Mouse (Mus musculus): ENCODE data around the gene Sag. TPM values are rescaled to one million over a fixed set of nuclear protein-coding genes. Genes with fewer than 3 reads are reported as not detected.
"Not testable (repeated sequence)": the region's sequence is repeated elsewhere in the genome, so short reads cannot be mapped to it uniquely, and the experiment has no call there.

Sag gene
- polyA plus RNA-seq, 1 experiment, result 0.39 TPM

DNA sequence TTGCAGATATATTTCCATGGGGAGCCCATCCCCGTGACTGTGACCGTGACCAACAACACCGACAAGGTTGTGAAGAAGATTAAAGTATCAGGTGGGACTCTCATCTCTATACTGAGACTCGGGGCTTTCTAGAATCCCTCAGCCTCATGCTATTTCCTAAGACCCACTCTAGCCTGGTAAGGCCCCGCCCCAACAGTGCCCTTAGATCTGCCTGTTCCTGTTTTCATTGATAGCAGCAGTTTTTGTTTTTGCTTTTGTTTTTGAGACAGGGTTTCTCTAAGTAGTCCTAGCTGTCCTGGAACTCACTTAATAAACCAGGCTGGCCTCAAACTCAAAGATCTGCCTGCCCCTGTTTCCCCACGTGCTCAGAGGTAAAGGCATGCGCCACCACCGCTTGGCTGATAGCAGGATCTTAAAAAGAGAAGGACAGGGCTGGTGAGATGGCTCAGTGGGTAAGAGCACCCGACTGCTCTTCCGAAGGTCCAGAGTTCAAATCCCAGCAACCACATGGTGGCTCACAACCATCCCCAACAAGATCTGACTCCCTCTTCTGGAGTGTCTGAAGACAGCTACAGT lies 21.0 kb downstream of the Sag start:
- DNase-seq (ENCODE audit: low spot score), result no peak

DNA sequence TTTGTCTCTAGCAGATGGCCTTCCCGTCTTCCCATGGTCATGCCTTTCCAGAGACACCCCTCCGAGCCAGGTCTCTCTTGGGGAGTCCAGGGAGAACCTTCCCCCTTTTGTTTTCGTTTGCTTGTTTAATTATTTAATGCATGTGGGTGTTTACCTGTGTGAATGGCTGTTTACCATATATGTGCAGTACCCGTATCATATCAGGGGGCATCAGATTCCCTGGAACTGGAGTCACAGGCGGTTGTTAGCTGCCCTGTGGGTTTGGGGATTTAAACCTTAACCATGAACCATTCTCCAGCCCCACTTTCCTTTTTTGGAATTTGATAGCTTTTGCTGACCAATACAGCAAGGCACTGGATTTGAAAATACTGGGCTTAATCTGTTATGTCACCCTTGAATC lies 21.8 kb downstream of the Sag start:
- no peak for DNase-seq (ENCODE audit: low spot score)

DNA sequence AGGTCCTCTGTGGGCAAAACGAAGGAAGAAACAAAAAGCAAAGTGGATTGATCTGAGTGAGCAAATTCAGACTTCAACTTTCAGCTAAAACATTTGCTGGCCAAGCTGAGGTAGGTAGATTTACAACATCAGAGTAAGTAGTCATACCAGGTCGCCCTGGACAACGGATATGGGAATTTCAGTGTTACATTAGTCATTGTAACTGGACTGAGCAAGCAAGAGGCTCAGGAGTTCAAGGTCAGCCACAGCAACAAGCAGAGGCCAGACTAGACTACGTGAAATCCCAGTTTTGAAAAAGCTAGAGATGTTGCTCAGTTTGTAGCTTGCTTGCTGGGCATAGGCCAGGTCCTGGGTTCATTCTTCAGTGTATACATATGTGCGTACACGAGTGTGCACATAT lies 22.5 kb downstream of the Sag start:
- DNase-seq (ENCODE audit: low spot score), result no peak

DNA sequence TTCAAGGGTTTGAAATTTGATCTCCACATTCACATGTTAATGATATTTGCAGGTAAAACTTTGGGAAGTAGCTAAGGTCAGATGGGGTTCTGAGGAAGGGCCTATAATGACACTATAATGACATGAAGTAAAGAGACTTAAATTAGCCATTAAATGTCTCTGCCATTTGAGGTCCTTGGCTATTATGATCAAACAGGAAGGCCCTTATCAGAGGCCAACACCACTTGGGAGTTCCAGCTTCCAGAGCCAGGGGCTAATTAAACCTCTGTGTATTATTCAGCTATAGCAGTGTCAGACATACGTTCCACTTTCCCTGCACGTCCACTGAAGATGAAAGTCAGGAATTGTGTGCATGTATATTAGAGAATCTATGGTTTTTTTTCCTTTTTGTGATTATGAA lies 23.0 kb downstream of the Sag start:
- no peak for DNase-seq (ENCODE audit: low spot score)

DNA sequence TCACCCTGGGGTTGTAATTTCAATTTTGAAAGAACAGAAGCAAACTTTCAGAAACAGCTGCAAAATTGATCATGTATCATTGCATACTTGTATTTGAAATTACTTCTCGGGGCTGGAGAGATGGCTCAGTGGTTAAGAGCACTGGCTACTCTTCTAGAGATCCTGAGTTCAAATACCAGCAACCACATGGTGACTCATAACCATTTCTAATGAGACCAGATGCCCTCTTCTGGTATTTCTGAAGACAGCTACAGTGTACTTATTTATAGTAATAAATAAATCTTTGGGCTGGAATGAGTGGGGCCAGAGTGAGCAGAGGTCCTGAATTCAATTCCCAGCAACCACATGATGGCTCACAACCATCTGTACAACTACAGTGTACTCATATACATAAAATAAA lies 24.0 kb downstream of the Sag start:
- not testable (repeated sequence) for DNase-seq (ENCODE audit: low spot score)

DNA sequence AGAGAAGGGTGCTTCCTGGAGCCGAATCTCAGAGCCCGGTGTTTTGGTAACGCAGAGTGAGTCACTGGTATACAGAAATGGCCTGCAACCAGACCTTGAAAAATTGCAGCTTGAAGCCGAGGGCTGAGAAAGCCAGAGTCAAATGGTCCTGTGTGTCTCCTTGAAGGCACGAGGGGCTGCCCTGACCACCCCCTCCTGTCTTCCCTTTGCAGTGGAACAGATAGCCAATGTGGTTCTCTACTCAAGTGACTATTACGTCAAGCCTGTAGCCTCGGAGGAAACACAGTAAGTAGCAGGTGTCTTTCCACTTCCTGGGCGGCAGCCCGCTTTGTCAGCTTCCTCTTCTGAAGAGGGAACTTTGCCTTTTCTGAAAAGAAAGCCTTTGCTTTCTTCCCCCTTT lies 24.7 kb downstream of the Sag start:
- no peak for DNase-seq (ENCODE audit: low spot score)

DNA sequence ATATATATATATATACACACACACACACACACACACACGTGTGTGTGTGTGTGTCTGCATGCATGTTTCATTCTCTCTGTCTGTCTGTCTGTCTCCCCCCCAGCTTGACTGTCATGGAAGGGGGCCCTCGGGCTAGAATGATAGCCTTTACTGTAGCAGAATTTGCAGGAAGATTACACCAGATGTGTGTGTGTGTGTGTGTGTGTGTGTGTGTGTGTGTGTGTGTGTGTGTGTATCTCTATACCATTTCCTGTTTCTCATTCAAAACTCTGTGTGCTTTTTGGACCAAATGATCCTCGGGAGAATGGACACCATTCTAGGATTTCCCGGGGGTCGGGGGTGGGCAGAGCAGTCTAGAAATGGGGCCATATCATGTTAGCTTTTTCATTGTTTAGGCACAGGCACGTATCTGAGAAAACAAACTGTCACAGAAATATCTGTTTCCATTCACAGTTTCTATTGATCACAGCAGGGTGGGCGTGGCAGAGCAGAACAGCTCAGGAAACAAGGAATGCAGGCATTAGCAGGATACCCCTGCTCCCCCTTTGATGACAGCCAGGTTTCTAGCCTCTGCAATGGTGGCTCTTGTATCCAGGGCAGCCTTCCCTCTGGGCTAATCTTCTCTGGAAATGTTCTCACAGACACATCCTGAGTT lies 25.6 kb downstream of the Sag start:
- no peak for DNase-seq (ENCODE audit: low spot score)

DNA sequence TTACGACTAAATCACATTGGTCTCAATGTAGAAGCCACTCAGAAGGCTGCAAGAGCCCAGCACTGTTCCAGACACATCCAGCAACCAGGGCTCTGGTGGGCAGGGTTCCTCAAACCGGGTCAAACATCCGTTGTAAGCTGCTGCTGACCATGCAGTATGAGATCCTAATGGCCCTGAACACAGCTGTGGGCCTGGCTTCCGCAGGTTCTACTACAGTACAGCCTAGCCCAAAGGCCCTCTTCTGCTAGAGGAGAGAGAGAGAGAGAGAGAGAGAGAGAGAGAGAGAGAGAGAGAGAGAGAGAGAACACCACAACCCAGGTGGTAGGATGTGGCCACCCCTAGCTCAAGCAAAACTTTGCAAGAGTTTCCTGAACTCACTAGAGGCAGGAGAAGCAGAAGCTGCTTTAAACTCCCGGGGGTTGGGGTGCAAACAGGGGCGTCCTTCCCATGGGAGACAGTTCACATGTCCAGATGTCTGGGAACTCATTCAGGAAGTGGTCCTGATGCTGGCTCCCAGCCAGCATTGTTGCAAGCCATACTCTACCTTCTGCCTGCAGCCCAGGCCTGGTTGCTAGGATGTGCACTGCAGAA lies 26.2 kb downstream of the Sag start:
- DNase-seq (ENCODE audit: low spot score), result no peak

DNA sequence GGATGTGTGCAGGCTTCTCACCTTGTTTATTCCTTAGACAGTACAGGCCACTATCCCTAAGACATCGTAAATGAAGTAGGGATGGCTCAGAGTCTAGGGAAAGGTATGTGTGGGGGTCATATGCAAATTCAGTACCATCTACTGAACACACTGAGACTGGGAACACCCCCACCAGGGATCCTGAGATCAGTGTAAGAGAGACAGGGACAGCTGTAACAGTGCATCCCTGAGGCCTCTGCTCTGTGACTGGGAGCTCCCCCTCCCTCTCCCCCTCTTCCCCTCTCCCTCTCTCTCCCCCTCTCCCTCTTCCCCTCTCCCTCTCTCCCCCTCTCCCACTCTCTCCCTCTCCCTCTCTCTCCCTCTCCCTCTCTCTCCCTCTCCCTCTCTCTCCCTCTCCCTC lies 33.0 kb downstream of the Sag start:
- DNase-seq (ENCODE audit: low spot score), result no peak

DNA sequence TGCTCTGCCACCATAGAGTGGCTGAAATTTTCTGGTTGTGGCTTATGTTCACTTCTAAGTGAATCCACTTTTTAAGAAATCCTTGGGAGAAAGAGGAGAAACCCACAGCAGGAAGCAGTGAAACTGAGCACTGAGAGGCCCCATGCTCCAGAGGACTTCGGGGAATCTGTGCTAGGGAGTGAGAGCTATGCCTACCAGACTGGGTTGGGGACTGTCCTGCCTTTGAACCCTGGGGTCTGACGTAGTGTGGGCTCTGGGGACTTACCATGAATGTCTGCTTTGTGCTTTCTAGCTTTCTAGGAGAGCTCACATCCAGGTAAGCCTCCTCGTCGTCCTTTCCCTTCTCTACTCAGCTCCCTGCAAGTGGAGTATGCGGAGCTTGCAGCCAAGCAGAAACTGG lies 33.5 kb downstream of the Sag start:
- DNase-seq (ENCODE audit: low spot score), result no peak

DNA sequence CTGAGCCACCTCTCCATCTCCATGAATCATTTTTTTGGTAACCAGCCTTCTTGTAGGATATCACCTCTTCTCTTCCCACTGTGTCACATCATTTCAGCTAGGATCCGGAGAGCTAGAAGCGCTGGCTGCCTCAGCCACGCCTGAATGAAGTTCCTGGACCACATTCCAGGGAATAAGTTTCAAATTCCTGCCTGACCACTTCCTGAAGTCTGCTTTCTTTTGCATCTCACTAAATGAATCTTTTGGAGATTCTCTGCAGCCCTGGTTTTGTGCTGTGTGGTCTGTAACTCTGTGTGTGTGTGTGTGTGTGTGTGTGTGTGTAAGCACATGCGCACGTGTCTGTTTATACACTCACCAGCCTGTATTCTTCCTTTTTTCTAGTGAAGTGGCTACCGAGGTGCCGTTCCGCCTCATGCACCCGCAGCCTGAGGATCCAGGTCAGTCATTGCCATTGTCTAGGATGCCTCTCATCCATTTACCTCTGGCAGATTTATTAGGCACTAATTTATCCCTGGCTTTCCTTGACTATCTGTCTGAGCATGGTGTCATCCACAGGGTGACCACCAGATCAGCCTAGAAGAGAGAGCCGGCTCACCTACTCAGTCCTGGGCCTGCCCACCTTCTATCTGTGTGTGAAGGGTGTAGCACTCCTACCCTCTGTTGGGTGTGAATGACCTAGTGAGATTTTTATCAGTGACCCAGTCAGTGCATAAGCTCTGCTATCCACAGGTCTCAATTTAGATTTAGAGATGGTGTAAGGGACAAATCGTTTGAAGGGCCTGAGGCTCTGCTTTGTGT lies 37.1 kb downstream of the Sag start:
- DNase-seq (ENCODE audit: low spot score), result no peak

DNA sequence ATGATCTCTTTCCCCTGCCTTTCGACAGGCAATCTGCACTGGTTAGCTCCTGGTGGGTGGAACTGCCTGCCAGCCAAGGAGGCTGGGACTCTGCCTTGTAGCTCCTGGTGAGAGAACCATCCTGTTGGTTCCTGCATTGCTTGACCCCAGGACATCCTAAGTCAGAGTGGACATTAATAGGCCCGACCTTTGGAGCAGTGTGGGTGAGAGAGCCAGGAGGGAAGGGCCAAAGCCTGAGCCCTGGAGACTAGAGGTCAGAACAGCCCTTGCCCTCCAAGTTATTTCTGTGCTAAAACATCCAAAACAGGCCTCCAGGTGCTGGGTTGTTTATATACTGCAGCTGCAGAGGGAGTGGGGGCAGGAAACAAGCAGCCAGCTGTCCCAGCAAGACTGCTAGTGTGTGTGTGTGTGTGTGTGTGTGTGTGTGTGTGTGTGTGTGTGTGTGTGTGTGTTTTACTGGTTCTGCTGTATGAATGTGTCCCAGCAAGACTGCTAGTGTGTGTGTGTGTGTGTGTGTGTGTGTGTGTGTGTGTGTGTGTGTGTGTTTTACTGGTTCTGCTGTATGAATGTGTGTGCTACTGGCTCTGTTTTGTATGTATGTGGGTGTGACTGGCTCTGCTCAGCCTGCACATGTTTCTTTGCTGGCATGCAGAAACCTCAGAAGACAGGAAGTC lies 43.5 kb downstream of the Sag start:
- no peak for DNase-seq (ENCODE audit: low spot score)

DNA sequence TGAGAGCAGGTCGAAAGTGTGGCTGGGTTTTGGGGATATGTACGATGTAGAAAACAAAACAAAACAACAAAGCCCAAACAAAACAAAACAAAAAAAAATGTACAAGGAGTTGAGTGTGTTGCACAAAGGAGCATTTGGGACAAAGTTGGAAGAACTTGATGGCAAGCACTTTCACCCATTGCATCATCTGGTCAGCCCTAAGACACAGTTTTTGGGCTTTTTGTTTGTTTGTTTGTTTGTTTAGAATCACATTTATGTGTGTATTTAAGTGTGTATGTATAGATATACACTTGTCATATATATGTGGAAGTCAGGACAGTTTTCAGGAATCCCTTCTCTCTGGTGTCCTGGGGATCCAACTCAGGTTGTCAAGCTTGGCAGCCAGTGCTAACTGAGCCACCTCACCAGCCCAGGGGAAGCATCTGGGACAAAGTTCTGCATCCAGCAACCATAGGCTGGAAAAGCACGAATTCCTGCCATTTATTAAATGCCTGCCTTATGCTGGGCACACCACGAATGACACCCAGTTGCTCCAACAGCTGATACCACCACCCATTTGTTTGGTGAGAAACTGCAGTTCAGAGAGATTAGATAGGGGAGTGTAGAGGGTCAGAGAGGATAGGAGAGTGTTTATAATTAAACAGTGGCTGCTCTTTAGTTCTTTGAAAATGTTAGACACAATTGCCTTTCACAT lies 44.1 kb downstream of the Sag start:
- no peak for DNase-seq (ENCODE audit: low spot score)

DNA sequence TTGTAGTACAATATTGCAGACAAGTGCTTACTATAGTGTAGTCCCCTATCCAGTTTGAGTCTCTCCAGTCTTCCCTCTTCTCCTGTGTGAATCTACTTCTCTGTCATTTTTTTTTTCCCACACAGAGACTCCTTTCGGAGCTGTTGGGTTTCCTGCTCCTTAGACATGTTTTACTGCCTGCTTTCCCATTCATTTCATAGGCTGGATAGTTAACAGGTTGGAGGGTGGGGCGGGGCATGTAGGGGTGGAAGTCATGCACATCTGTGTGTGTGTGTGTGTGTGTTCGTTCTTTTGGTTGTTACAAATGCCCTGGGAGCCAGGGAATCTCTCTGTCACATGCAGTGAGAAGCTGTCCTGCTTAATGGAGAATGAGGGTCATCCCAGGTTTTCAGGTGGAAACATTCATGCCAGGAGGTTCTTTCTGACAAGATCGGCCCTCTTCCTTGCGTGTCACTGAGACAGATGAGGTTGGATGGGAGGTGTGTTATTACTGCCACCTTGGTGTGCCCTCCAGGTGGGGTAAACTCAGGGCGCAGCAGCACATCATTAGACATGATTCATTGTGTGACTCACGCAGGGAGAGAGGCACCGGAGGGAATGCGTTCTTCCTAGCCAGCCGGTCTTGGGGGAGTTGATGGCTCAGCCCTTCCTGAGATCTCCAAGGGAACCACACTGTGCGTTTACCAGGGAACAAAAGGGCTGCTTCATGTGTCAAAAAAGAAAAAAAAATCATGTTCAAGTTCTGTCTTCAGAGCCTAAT lies 44.9 kb downstream of the Sag start:
- DNase-seq (ENCODE audit: low spot score), result no peak

DNA sequence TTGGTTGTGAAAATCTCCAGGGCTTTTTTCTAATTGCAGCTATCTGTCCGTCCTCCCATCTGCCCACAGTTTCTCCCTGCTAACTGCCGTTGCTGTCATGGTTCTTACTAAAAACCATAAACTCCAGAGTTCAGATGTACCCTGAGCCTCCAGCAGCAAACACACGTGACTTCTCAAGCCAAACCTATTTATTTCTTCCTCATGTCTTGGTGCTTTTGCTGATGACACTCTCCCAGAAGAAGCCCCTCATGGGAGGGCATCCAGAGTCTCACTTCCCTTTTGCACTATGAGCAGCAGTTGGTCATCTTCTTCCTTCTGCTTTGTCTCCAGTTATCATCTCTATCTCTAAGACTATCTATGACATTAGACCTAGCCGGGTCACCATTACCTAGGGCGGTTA lies 45.8 kb downstream of the Sag start:
- DNase-seq (ENCODE audit: low spot score), result no peak

DNA sequence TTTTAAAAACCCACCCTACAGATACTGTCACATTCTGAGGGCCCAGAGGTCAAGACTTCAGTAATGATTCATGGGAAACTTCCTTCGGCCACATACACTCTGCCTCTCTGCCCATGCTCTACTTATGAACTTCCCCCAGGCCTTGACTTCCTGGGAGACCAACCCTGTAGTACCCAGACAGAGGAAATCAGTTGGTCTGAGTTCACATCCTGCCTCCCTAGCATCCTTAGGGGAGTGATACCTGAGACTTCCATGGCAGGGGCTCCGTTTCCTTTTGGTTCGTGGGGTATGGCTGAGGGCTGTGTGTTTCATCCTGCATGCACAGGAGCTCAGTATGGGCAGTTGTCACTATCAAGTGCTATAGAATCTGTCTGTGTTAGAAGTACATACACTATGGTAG lies 47.9 kb downstream of the Sag start:
- DNase-seq (ENCODE audit: low spot score), result no peak

DNA sequence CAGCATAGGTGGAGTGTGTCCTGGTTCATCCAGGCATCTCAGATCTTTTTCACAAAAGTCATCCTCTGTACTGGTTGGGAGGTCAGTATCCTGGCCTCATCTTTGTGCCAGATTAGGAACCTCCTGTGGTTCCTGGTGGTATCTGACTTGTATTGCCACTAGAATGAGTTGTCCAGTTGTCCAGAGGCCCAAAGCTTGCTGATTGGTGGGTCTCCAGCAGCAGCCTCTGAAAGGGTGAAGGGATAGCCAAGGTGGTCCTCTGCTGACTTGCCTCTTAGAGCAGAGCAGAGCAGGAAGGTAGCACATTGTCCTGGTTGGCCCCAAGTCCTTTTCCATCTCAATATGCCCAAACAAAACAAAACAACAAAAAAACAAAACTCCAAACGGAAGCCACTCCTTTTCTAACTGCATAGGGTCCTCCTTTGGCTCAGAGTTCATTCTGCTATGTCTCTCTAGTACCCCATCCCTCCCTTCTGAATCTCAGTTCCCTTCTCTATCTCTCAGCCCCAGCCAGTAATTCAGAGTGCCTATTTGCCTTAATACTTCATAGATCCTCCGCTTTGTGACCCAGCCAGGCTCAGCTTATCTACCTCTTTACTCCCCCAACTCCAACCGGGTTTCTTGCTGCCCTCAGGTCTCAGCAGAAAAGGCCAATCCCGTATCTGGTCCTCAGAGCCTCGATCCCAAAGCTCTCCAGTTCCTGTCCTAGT lies 48.8 kb downstream of the Sag start:
- no peak for DNase-seq (ENCODE audit: low spot score)

DNA sequence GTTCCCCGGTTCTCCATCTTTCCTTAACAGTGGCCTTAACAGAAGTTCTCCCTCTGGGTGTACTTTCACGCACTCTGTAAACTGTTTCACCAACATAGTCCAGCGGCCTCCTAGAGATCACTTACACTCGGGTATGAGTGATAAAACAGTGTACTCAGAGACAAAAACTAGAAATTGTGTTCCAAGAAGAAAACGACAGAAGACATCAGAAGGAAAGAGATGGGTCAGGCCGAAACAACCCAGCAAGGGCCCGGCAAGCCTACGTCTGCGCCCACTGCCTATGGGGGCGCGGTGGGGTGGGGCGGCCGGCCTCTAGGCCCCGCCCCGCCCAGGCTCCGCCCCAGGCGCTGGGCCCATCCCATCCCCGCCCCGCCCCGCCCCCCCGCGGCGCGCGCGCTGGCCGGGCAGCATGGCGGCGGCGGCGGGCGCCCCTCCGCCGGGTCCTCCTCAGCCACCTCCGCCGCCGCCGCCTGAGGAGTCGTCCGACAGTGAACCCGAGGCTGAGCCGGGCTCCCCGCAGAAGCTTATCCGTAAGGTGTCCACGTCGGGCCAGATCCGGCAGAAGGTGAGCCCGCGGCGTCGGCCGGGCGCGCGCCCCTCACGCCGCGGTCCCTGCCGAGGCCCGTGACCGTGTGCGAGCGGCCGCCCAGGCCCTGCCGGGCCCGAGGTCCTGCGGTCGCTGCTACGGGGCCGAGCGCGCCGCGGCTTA lies 49.6 kb downstream of the Sag start, which contains the start of gene Dgkd:
Gene Dgkd, plus strand, starts transcription at position 396 of the 709 bp plus-strand sequence.
- peak; percentile 58 for DNase-seq (ENCODE audit: low spot score)

DNA sequence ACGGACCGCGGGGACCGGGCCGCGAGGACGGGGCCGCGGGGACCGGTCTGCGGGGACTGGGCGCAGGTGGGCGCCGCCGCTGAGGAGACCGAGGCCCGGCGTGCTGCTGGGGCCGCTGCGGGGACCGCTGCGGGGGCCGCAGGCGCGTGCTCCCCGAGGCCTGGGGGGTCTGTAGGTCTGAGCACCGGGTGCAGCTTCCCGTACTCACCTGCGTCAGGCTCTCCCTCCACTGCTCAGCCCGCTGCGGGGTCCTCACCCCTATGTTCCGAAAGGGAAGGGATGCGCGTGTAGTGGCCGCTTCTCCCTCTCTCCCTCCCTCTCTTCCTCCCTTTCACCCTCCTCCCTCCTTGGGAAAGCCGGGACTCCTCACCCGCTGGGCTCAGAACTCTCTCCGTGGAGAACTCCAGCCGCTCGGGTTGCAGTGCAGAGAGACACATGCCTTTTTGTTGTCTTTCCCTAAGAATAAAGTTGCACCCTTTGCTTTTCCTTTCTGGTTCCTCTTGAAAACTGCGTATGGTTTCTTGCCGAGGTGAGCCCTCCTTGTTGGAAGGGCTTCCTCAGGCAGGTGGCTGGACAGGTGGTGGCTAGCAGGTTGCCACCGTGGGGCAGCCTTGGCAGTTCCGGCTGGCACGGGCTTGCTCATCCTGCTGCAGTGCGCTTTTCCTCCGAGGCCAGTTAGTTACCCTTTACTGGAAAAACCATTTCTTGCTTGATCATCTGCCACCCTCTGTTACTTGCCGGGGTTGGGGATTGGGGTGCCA lies 50.3 kb downstream of the Sag start:
- DNase-seq (ENCODE audit: low spot score), result peak; percentile 40

All from urinary bladder, adult 2 months (tissue).